Mouse (Mus musculus): ENCODE measurements around the gene Tcp10c. TPM values are rescaled to one million over a fixed set of nuclear protein-coding genes. Genes with fewer than 3 reads are reported as not detected.
"Not testable (repeated sequence)": the region's sequence is repeated elsewhere in the genome, so short reads cannot be mapped to it uniquely, and the experiment has no call there.

Tcp10c gene
- polyA plus RNA-seq, 1 experiment from 2014 or later = not detected

- DNase-seq (ENCODE audit: low spot score); H3K27ac ChIP-seq (ENCODE audit: low read depth, low read length); H3K36me3 ChIP-seq (ENCODE audit: control insufficient read depth, insufficient read depth, low read length); ATAC-seq (ENCODE audit: low FRiP score); H3K4me1 ChIP-seq (replicated peaks; ENCODE audit: control insufficient read depth, insufficient read depth, low read length); H3K9ac ChIP-seq (ENCODE audit: low read depth, low read length); H3K4me2 ChIP-seq (replicated peaks; ENCODE audit: low read depth, low read length); H3K4me3 ChIP-seq (ENCODE audit: low read depth, low read length); H3K9me3 ChIP-seq (ENCODE audit: control insufficient read depth, low read length); H3K27me3 ChIP-seq (ENCODE audit: control insufficient read depth, insufficient read depth, low read length): not testable (repeated sequence)
- 85% methylated on average over 7 of the region's 7 CpGs for WGBS
These were observed 14.3 kb downstream of the Tcp10c start for GRCm38 (mm10) chr17:13368658-13369057.

- not testable (repeated sequence) for H3K4me2 ChIP-seq (replicated peaks; ENCODE audit: low read depth, low read length); ATAC-seq (ENCODE audit: low FRiP score); H3K27me3 ChIP-seq (ENCODE audit: control insufficient read depth, insufficient read depth, low read length); DNase-seq (ENCODE audit: low spot score); H3K9ac ChIP-seq (ENCODE audit: low read depth, low read length); H3K27ac ChIP-seq (ENCODE audit: low read depth, low read length); H3K36me3 ChIP-seq (ENCODE audit: control insufficient read depth, insufficient read depth, low read length); H3K4me3 ChIP-seq (ENCODE audit: low read depth, low read length); H3K9me3 ChIP-seq (ENCODE audit: control insufficient read depth, low read length); H3K4me1 ChIP-seq (replicated peaks; ENCODE audit: control insufficient read depth, insufficient read depth, low read length)
- 75% methylated on average over 3 of the region's 6 CpGs for WGBS
These were observed 16.4 kb downstream of the Tcp10c start for GRCm38 (mm10) chr17:13370746-13371145.

GRCm38 (mm10) chr17:13378341-13378740 lies 24.0 kb downstream of the Tcp10c start:
- H3K9me3 ChIP-seq (ENCODE audit: control insufficient read depth, low read length); H3K4me1 ChIP-seq (replicated peaks; ENCODE audit: control insufficient read depth, insufficient read depth, low read length); H3K4me3 ChIP-seq (ENCODE audit: low read depth, low read length); H3K4me2 ChIP-seq (replicated peaks; ENCODE audit: low read depth, low read length); ATAC-seq (ENCODE audit: low FRiP score); H3K27ac ChIP-seq (ENCODE audit: low read depth, low read length); H3K9ac ChIP-seq (ENCODE audit: low read depth, low read length); DNase-seq (ENCODE audit: low spot score); H3K36me3 ChIP-seq (ENCODE audit: control insufficient read depth, insufficient read depth, low read length); H3K27me3 ChIP-seq (ENCODE audit: control insufficient read depth, insufficient read depth, low read length): not testable (repeated sequence)
- 82% methylated on average over 3 of the region's 3 CpGs for WGBS

- not testable (repeated sequence) for DNase-seq (ENCODE audit: low spot score); H3K27me3 ChIP-seq (ENCODE audit: control insufficient read depth, insufficient read depth, low read length); H3K9me3 ChIP-seq (ENCODE audit: control insufficient read depth, low read length); H3K4me1 ChIP-seq (replicated peaks; ENCODE audit: control insufficient read depth, insufficient read depth, low read length); H3K4me2 ChIP-seq (replicated peaks; ENCODE audit: low read depth, low read length); H3K9ac ChIP-seq (ENCODE audit: low read depth, low read length); ATAC-seq (ENCODE audit: low FRiP score); H3K27ac ChIP-seq (ENCODE audit: low read depth, low read length); H3K36me3 ChIP-seq (ENCODE audit: control insufficient read depth, insufficient read depth, low read length); H3K4me3 ChIP-seq (ENCODE audit: low read depth, low read length)
- 86% methylated on average over 4 of the region's 7 CpGs for WGBS
These were observed 25.7 kb downstream of the Tcp10c start for GRCm38 (mm10) chr17:13379951-13380615.

GRCm38 (mm10) chr17:13381286-13381685 lies 26.9 kb downstream of the Tcp10c start:
- H3K4me3 ChIP-seq (ENCODE audit: low read depth, low read length); H3K9me3 ChIP-seq (ENCODE audit: control insufficient read depth, low read length); H3K4me2 ChIP-seq (replicated peaks; ENCODE audit: low read depth, low read length); H3K4me1 ChIP-seq (replicated peaks; ENCODE audit: control insufficient read depth, insufficient read depth, low read length); H3K27me3 ChIP-seq (ENCODE audit: control insufficient read depth, insufficient read depth, low read length); H3K27ac ChIP-seq (ENCODE audit: low read depth, low read length); H3K36me3 ChIP-seq (ENCODE audit: control insufficient read depth, insufficient read depth, low read length); DNase-seq (ENCODE audit: low spot score); ATAC-seq (ENCODE audit: low FRiP score); H3K9ac ChIP-seq (ENCODE audit: low read depth, low read length): not testable (repeated sequence)
- 96% methylated on average over 2 of the region's 2 CpGs for WGBS

GRCm38 (mm10) chr17:13391020-13391419 lies 36.6 kb downstream of the Tcp10c start:
- not testable (repeated sequence) for DNase-seq (ENCODE audit: low spot score); H3K36me3 ChIP-seq (ENCODE audit: control insufficient read depth, insufficient read depth, low read length); H3K4me1 ChIP-seq (replicated peaks; ENCODE audit: control insufficient read depth, insufficient read depth, low read length); ATAC-seq (ENCODE audit: low FRiP score); H3K27ac ChIP-seq (ENCODE audit: low read depth, low read length); H3K9me3 ChIP-seq (ENCODE audit: control insufficient read depth, low read length); H3K27me3 ChIP-seq (ENCODE audit: control insufficient read depth, insufficient read depth, low read length); H3K4me3 ChIP-seq (ENCODE audit: low read depth, low read length); H3K9ac ChIP-seq (ENCODE audit: low read depth, low read length); H3K4me2 ChIP-seq (replicated peaks; ENCODE audit: low read depth, low read length)
- WGBS = no CpG with 5 or more reads among the region's 4 CpGs

GRCm38 (mm10) chr17:13399961-13400360 lies 45.6 kb downstream of the Tcp10c start:
- not testable (repeated sequence) for H3K36me3 ChIP-seq (ENCODE audit: control insufficient read depth, insufficient read depth, low read length); H3K27ac ChIP-seq (ENCODE audit: low read depth, low read length); H3K9ac ChIP-seq (ENCODE audit: low read depth, low read length); H3K27me3 ChIP-seq (ENCODE audit: control insufficient read depth, insufficient read depth, low read length); DNase-seq (ENCODE audit: low spot score); H3K9me3 ChIP-seq (ENCODE audit: control insufficient read depth, low read length); H3K4me1 ChIP-seq (replicated peaks; ENCODE audit: control insufficient read depth, insufficient read depth, low read length); ATAC-seq (ENCODE audit: low FRiP score); H3K4me2 ChIP-seq (replicated peaks; ENCODE audit: low read depth, low read length); H3K4me3 ChIP-seq (ENCODE audit: low read depth, low read length)
- 90% methylated on average over 4 of the region's 5 CpGs for WGBS

- not testable (repeated sequence) for H3K27me3 ChIP-seq (ENCODE audit: control insufficient read depth, insufficient read depth, low read length); H3K27ac ChIP-seq (ENCODE audit: low read depth, low read length); H3K36me3 ChIP-seq (ENCODE audit: control insufficient read depth, insufficient read depth, low read length); H3K9me3 ChIP-seq (ENCODE audit: control insufficient read depth, low read length); H3K4me2 ChIP-seq (replicated peaks; ENCODE audit: low read depth, low read length); H3K4me1 ChIP-seq (replicated peaks; ENCODE audit: control insufficient read depth, insufficient read depth, low read length); H3K9ac ChIP-seq (ENCODE audit: low read depth, low read length); H3K4me3 ChIP-seq (ENCODE audit: low read depth, low read length); ATAC-seq (ENCODE audit: low FRiP score); DNase-seq (ENCODE audit: low spot score)
These were observed 47.7 kb downstream of the Tcp10c start for GRCm38 (mm10) chr17:13402118-13402517.

GRCm38 (mm10) chr17:13403527-13404131 lies 49.3 kb downstream of the Tcp10c start:
- not testable (repeated sequence) for H3K9me3 ChIP-seq (ENCODE audit: control insufficient read depth, low read length); H3K4me3 ChIP-seq (ENCODE audit: low read depth, low read length); H3K4me1 ChIP-seq (replicated peaks; ENCODE audit: control insufficient read depth, insufficient read depth, low read length); H3K4me2 ChIP-seq (replicated peaks; ENCODE audit: low read depth, low read length); H3K9ac ChIP-seq (ENCODE audit: low read depth, low read length); DNase-seq (ENCODE audit: low spot score); H3K36me3 ChIP-seq (ENCODE audit: control insufficient read depth, insufficient read depth, low read length); H3K27me3 ChIP-seq (ENCODE audit: control insufficient read depth, insufficient read depth, low read length); ATAC-seq (ENCODE audit: low FRiP score); H3K27ac ChIP-seq (ENCODE audit: low read depth, low read length)
- WGBS = 85% methylated on average over 5 of the region's 5 CpGs

All from hindbrain, embryonic 11.5 days (tissue).